Mouse (Mus musculus) urinary bladder, postnatal 10 days (tissue): Measurements from ENCODE around the gene Gm49342.

Experiments used
- DNase-seq: peaks from one replicate; pipeline ENCODE4 v3.0.0; 2022; ENCODE audit warnings: low spot score

Gm49342 gene

GRCm38 (mm10) chr14:50981207-50981606, 36.9 kb downstream of the Gm49342 start:
- DNase-seq, result no peak

DNA sequence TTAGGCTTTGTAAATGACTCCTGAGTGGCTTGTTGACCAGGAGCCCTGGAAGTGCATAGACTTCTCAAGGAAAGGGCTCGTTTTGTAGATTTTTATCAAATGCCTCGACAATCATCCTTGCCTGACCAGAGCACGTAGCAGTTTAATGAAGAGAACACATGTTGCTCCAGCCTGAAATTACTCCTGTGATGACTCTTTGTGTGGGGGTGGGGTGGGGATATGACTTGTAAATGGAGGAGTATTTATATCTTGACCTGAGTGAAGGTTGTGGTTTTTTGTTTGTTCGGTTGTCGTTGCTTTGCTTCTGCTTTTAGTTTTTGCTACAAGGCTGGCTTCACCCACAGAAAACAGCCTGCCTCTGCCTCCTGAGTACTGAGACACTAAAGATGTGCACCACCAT, 37.5 kb downstream of the Gm49342 start:
- no peak for DNase-seq

- no peak for DNase-seq
Measured at GRCm38 (mm10) chr14:50987668-50988067, 43.4 kb downstream of the Gm49342 start.

DNA sequence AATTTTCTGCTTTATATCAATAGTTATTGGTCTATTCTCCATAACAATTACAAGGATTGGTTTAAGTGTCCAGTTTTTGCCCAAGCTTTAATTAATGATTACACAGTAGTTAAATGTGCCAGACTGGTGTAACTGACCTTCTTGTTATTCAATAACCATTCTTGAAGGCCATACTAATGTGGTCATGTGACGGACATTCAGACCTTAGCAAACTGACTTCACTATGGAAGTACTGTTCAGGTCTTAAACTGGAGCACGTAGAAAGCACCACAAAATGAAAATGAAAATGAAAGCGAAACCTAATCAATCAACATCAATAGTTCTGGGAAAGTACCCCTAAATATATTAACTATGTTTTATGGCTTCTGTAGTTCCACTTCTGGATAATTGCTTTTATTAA, 46.7 kb downstream of the Gm49342 start:
- DNase-seq, result no peak

GRCm38 (mm10) chr14:50997088-50997487, 52.8 kb downstream of the Gm49342 start:
- DNase-seq, result no peak

DNA sequence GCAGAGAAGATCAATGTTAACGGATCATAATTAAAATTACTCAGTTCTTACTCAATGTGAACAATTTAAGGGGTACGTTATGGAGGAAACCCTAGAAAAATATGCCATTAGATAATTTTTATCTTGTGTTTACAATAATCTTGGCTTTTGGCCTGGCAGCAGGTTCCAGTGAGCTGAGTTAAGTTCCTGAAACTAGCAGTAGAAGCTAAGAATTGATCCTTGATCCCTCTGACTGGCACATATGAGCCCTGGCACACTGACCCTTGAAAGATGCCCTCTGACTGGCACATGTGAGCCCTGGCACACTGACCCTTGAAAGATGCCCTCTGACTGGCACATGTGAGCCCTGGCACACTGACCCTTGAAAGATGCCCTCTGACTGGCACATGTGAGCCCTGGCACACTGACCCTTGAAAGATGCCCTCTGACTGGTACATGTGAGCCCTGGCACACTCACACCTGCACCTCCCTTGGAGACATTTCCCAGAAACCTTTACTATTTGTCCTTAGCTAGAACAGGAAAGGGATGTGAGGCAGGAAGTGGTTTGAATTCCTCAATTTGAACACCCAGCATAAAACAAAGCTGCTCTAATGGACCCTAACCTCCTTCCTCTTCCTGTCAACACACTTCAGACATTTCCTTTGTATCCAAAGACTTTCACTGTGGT, 53.8 kb downstream of the Gm49342 start:
- DNase-seq, result no peak

DNA sequence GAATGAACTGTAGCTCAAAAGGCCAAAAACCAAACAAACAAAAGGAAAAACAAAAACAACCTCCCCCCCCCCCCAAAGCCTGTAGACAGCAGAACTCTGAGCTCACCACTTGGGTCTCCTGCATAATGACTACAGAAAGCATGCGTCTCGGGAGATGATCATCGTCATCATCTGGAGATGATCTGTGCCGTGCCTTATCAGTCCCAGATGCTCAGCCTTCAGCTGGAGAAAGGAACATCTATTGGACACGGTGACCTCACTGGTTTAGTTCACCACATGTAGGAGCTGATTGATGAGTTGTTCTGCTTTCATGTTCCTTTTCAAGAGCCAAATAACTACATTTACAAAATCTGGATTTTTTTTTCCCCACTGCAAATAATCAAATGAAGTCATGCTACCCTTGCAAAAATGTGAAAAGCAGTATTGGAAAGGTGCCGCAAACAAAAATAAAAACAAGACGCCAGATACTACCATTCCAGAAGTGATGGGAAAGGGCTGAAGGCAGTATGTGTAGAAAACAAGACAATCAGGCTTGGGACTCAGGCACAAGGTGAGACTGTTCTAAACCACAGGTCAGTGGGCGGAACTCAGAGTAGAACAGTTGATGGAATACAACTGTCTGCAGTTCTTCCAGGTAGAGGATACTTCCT, 63.0 kb downstream of the Gm49342 start, which contains the start of gene Rnase10:
Gene Rnase10 (plus strand): TSS at position 600 of the 650 bp plus-strand sequence.
- no peak for DNase-seq

DNA sequence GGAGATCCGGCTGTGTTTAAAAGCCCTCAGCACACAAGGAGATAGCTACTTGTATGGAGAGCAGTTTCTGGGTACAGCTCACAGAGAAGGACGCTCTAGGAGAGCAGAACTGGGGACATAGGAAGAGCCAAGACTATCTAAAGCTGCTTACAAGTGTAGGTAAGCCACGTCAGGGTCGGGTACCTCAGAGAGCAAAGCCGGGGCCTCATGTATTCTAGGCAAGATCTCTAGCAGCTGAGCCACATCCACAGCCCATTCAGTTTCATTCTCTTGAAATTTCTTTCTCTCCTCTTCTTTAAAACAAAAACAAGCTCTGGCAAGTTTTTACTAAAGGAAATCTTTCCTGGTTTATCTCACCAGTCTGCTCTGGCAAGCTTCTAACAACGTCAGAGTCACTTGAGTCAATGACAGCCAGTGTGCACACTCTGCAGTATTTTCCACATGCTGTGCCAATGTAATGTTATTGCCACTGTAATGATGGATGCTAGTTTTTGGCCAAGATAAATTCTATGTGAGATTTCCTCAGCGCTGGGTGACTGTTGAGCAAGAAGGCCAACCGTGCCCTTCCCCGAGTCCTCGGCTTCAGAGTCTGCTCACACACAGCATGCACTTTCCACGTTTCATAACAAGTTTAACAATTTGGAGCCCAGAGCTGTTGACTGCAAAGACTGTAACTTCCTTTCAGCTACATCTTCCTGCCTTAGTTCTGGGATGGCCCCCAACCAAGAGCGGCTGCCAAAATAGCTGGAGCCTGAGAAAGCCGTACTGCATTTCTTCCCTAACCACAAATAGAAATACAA, 63.8 kb downstream of the Gm49342 start:
- no peak for DNase-seq

DNA sequence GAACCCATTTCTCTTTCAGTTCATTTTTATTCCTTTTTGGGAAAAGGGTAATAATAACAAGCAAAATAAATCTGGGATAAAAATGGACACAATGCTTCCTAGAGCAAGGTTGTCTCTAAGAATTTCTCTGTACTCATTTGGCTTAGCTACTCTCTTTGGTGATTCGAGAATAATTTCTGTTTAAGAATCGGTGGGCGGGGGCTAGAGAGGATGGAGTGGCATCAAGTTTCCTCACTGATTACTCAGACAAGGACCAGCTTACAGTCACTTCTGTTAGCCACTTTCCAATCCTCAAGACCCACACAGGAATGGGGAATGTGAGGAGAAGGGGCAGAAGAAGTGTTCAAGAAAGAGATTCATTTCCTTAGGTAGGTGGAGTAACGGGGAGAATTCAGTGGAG, 64.5 kb downstream of the Gm49342 start:
- no peak for DNase-seq

DNA sequence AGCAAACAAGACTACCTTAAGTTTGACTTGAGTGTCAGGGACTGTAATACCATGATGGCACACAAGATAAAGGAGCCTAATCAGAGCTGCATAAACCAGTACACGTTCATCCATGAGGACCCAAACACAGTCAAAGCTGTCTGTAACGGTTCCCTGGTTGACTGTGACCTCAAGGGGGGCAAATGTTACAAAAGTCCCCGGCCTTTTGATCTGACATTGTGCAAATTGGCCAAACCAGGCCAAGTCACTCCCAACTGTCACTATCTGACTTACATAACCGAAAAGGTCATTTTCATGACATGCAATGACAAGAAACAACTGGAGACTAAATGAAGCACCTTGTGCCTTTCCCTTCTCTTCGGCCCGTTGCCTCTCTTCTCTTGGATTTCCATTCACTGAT, 65.3 kb downstream of the Gm49342 start:
- DNase-seq, result no peak
